Mouse (Mus musculus): ENCODE results near the gene Rexo5.

DNA sequence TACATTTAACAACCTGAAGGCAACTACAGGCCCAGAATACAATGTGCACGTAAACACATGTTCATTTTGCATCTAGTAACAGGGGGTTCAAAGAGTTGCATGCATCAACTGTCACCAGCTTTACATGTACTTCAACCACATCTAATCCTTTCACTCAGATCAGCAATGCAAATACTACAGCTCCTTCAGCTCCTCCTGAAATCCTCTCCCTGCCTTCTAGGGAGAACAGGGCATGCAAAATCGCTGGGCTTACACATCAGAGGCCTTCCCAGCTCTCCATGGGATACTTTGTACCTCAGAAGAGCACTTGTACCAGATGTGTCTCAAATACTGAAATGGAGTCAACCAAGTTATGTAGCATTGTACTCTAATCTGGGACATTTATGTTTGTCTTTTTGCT, 79.2 kb downstream of the Rexo5 start:
- TF ChIP-seq CTCF (IDR thresholded peaks at IDR 0.05; ENCODE audit: control insufficient read depth, insufficient read depth, insufficient read length) = no peak
- TF ChIP-seq MAX (IDR thresholded peaks at IDR 0.05) = no peak
- TF ChIP-seq MYOD1 (IDR thresholded peaks at IDR 0.05; ENCODE audit: control insufficient read depth, insufficient read length, low read depth) = no peak
- TF ChIP-seq MYOG (IDR thresholded peaks at IDR 0.05; ENCODE audit: control insufficient read depth, extremely low read depth, insufficient read length) = no peak

Data from C2C12 (cell line).